Mouse (Mus musculus): Measurements from ENCODE around the gene March2. TPM values are rescaled to one million over a fixed set of nuclear protein-coding genes. Genes with fewer than 3 reads are reported as not detected.
A peak's percentile ranks its signal among the peaks of the same experiment; 100 is the strongest.

Gene March2
- polyA plus RNA-seq, 1 experiment from 2014 or later, result 74.6 TPM

GRCm38 (mm10) chr17:33702178-33702577 is 16.3 kb downstream of the March2 start:
- Histone ChIP-seq H3K4me2 (ENCODE audit: low read length) (no peak overlapping the region), H3K27ac (ENCODE audit: low read length) (no peak overlapping the region), H3K9me3 (replicated peaks; ENCODE audit: control insufficient read depth, low read length, poor library complexity, severe bottlenecking) (no peaks in the 10 kb centered on the region), H3K36me3 (ENCODE audit: control insufficient read depth, insufficient read depth, low read length) (peaks cover 16% of the 10 kb centered on the region), H3K9ac (ENCODE audit: low read depth, low read length) (no peak overlapping the region), H3K4me1 (ENCODE audit: control insufficient read depth, insufficient read depth, low read length) (no peaks in the 10 kb centered on the region), H3K27me3 (ENCODE audit: control insufficient read depth, insufficient read depth, low read depth, low read length) (no peaks in the 10 kb centered on the region), H3K4me3 (ENCODE audit: low read depth, low read length) (no peak overlapping the region)
- ATAC-seq, result no peak
- 80% methylated on average over 1 of the region's 1 CpGs for WGBS

- H3K9me3 ChIP-seq (replicated peaks; ENCODE audit: control insufficient read depth, low read length, poor library complexity, severe bottlenecking), result no peaks in the 10 kb centered on the region
These were observed 23.0 kb downstream of the March2 start for GRCm38 (mm10) chr17:33695471-33695870.

GRCm38 (mm10) chr17:33686760-33687159 is 31.7 kb downstream of the March2 start, which contains the start of gene Hnrnpm:
Hnrnpm (minus strand) TSS chr17:33686860.
- H3K9me3 ChIP-seq (replicated peaks; ENCODE audit: control insufficient read depth, low read length, poor library complexity, severe bottlenecking), result no peaks in the 10 kb centered on the region
- H3K9ac ChIP-seq (ENCODE audit: low read depth, low read length), result no peak within 1 kb of the TSS
- H3K27me3 ChIP-seq (ENCODE audit: control insufficient read depth, insufficient read depth, low read depth, low read length), result no peaks in the 10 kb centered on the region
- ATAC-seq, result no peak
- peak within 1 kb of the TSS; percentile 48 for H3K4me2 ChIP-seq (ENCODE audit: low read length)
- H3K4me3 ChIP-seq (ENCODE audit: low read depth, low read length), result peak within 1 kb of the TSS; percentile 64
- H3K4me1 ChIP-seq (ENCODE audit: control insufficient read depth, insufficient read depth, low read length), result peaks cover 28% of the 10 kb centered on the region
- H3K27ac ChIP-seq (ENCODE audit: low read length), result peak within 1 kb of the TSS; percentile 92
- 91% methylated on average over 1 of the region's 1 CpGs for WGBS
- peaks cover 1% of the 10 kb centered on the region for H3K36me3 ChIP-seq (ENCODE audit: control insufficient read depth, insufficient read depth, low read length)

More at GRCm38 (mm10) chr17:33695471-33695870, 23.0 kb downstream of the March2 start:
- H3K36me3 ChIP-seq (ENCODE audit: control insufficient read depth, insufficient read depth, low read length), result peaks cover 16% of the 10 kb centered on the region
- WGBS, result 86% methylated on average over 1 of the region's 1 CpGs
- H3K9ac ChIP-seq (ENCODE audit: low read depth, low read length), result no peak overlapping the region
- H3K4me3 ChIP-seq (ENCODE audit: low read depth, low read length), result no peak overlapping the region
- H3K27ac ChIP-seq (ENCODE audit: low read length), result no peak overlapping the region
- ATAC-seq, result no peak
- no peaks in the 10 kb centered on the region for H3K4me1 ChIP-seq (ENCODE audit: control insufficient read depth, insufficient read depth, low read length)
- no peak overlapping the region for H3K4me2 ChIP-seq (ENCODE audit: low read length)
- no peaks in the 10 kb centered on the region for H3K27me3 ChIP-seq (ENCODE audit: control insufficient read depth, insufficient read depth, low read depth, low read length)

DNA sequence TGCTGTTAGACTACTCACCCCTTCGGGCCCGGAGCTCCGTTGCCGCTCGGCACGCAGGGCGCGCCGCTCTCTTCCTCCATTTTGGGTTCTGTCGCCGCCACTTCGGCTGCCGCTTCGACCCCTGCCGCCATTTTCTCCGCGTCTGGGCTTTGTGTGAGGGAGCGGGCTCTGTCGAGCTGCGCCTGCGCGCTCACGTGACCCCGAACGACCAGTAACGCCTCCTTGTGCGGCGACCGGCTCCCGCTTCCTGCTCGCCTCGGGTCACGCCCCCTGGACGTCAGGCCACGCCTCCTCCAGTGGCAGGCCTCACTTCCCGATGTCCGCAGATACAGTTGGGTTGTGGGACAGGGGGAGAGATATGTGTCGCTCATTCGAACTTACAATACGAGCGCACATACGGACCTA is 33.2 kb downstream of the March2 start:
- Histone ChIP-seq H3K9ac (ENCODE audit: low read depth, low read length) (peak overlapping the region; percentile 80), H3K4me2 (ENCODE audit: low read length) (peak overlapping the region; percentile 98), H3K4me1 (ENCODE audit: control insufficient read depth, insufficient read depth, low read length) (peaks cover 40% of the 10 kb centered on the region), H3K9me3 (replicated peaks; ENCODE audit: control insufficient read depth, low read length, poor library complexity, severe bottlenecking) (no peaks in the 10 kb centered on the region), H3K27ac (ENCODE audit: low read length) (peak overlapping the region; percentile 92), H3K27me3 (ENCODE audit: control insufficient read depth, insufficient read depth, low read depth, low read length) (no peaks in the 10 kb centered on the region), H3K36me3 (ENCODE audit: control insufficient read depth, insufficient read depth, low read length) (no peaks in the 10 kb centered on the region), H3K4me3 (ENCODE audit: low read depth, low read length) (peak overlapping the region; percentile 64)
- ATAC-seq, result peak; percentile 98
- WGBS, result under 1% methylated on average over 34 of the region's 42 CpGs

DNA sequence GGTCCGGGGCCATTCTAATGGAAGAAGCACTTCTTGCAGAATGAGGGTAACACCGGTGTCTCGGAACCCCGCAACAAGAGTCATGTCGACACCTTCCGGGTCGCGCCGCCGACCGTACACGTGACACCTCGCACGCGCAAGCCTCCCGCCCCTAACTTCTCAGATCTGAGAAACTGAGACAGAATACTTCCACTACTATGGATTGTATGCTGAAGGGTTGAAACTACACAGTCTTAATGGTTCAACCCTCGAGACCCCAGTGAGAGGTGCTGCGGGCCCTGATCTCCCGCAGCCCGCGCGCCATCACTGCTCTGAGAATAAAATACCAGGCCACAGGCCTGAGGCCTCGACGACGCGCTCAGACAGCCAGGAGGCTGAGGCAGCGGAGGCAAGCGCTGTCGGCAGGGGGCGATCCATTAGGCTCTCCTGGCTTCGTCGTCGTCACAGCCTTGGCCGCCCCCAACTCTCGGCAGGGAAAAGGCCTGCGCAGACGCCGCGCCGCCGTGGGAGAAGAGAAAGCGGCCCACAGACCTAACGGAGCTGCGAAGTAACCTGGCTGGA is 33.7 kb downstream of the March2 start:
- H3K4me3 ChIP-seq (ENCODE audit: low read depth, low read length), result peak overlapping the region; percentile 64
- WGBS, result under 1% methylated on average over 44 of the region's 44 CpGs
- H3K4me1 ChIP-seq (ENCODE audit: control insufficient read depth, insufficient read depth, low read length), result peaks cover 40% of the 10 kb centered on the region
- H3K9ac ChIP-seq (ENCODE audit: low read depth, low read length), result peak overlapping the region; percentile 80
- H3K9me3 ChIP-seq (replicated peaks; ENCODE audit: control insufficient read depth, low read length, poor library complexity, severe bottlenecking), result no peaks in the 10 kb centered on the region
- H3K27ac ChIP-seq (ENCODE audit: low read length), result peak overlapping the region; percentile 92
- no peaks in the 10 kb centered on the region for H3K27me3 ChIP-seq (ENCODE audit: control insufficient read depth, insufficient read depth, low read depth, low read length)
- H3K4me2 ChIP-seq (ENCODE audit: low read length), result peak overlapping the region; percentile 98
- ATAC-seq, result peak; percentile 81
- H3K36me3 ChIP-seq (ENCODE audit: control insufficient read depth, insufficient read depth, low read length), result no peaks in the 10 kb centered on the region

GRCm38 (mm10) chr17:33681767-33682166 is 36.7 kb downstream of the March2 start:
- no peak overlapping the region for H3K4me2 ChIP-seq (ENCODE audit: low read length)
- H3K4me3 ChIP-seq (ENCODE audit: low read depth, low read length), result no peak overlapping the region
- no peaks in the 10 kb centered on the region for H3K9me3 ChIP-seq (replicated peaks; ENCODE audit: control insufficient read depth, low read length, poor library complexity, severe bottlenecking)
- no peak overlapping the region for H3K9ac ChIP-seq (ENCODE audit: low read depth, low read length)
- no peak for ATAC-seq
- peaks cover 5% of the 10 kb centered on the region; the same call in 1 of the 2 replicates for H3K36me3 ChIP-seq (ENCODE audit: control insufficient read depth, insufficient read depth, low read length)
- no peaks in the 10 kb centered on the region for H3K27me3 ChIP-seq (ENCODE audit: control insufficient read depth, insufficient read depth, low read depth, low read length)
- H3K4me1 ChIP-seq (ENCODE audit: control insufficient read depth, insufficient read depth, low read length), result peaks cover 43% of the 10 kb centered on the region
- no peak overlapping the region for H3K27ac ChIP-seq (ENCODE audit: low read length)

- H3K4me1 ChIP-seq (ENCODE audit: control insufficient read depth, insufficient read depth, low read length), result peaks cover 40% of the 10 kb centered on the region
- H3K27me3 ChIP-seq (ENCODE audit: control insufficient read depth, insufficient read depth, low read depth, low read length), result no peaks in the 10 kb centered on the region
- no peak overlapping the region for H3K27ac ChIP-seq (ENCODE audit: low read length)
- no peaks in the 10 kb centered on the region for H3K9me3 ChIP-seq (replicated peaks; ENCODE audit: control insufficient read depth, low read length, poor library complexity, severe bottlenecking)
- H3K4me3 ChIP-seq (ENCODE audit: low read depth, low read length), result no peak overlapping the region
- no peak overlapping the region for H3K4me2 ChIP-seq (ENCODE audit: low read length)
- no peak overlapping the region for H3K9ac ChIP-seq (ENCODE audit: low read depth, low read length)
- ATAC-seq, result no peak
- peaks cover 12% of the 10 kb centered on the region; the same call in 1 of the 2 replicates for H3K36me3 ChIP-seq (ENCODE audit: control insufficient read depth, insufficient read depth, low read length)
These were observed 39.7 kb downstream of the March2 start for GRCm38 (mm10) chr17:33678771-33679170.

DNA sequence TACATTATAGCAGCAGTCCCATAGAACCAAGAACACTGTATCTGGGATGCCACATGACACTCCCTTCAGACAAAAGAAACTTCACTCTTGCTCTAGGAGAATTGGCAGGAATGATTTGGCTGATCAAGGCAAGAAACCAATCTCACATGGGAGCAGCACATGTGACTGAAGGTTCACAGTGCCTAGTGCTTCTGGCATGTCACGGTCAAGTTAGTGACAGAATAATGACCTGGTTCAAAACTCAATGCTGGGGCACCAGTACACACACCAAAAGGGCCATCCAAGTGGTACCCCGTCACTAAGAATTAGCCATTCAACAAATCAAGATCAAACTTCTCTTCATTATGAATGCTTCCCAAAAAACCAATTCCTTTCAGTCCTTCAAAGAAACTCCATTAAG is 42.4 kb downstream of the March2 start:
- Histone ChIP-seq H3K27ac (ENCODE audit: low read length) (no peak overlapping the region), H3K4me3 (ENCODE audit: low read depth, low read length) (no peak overlapping the region), H3K36me3 (ENCODE audit: control insufficient read depth, insufficient read depth, low read length) (peaks cover 12% of the 10 kb centered on the region; the same call in 1 of the 2 replicates), H3K9ac (ENCODE audit: low read depth, low read length) (no peak overlapping the region), H3K4me2 (ENCODE audit: low read length) (no peak overlapping the region), H3K9me3 (replicated peaks; ENCODE audit: control insufficient read depth, low read length, poor library complexity, severe bottlenecking) (no peaks in the 10 kb centered on the region), H3K27me3 (ENCODE audit: control insufficient read depth, insufficient read depth, low read depth, low read length) (no peaks in the 10 kb centered on the region), H3K4me1 (ENCODE audit: control insufficient read depth, insufficient read depth, low read length) (peaks cover 19% of the 10 kb centered on the region)
- 91% methylated on average over 2 of the region's 2 CpGs for WGBS
- ATAC-seq, result no peak

DNA sequence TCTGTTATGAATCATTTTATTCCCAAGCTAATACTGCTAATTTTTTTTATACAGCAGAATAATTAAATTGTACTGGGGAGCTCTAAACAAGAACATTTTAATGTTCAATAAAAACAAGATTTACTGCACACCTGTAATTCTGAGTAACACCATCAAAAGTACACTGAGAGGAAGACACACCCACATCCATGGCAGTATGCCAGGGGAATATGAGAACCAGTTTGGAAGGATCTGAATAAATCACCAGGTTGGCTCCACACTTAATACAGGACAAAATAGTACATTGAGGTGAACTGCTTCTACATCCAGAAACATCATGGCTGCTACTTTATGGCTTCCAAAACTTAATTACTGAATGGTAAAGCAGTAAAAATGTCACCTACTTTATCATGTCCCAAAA is 43.0 kb downstream of the March2 start:
- no peak overlapping the region for H3K9ac ChIP-seq (ENCODE audit: low read depth, low read length)
- H3K4me2 ChIP-seq (ENCODE audit: low read length), result no peak overlapping the region
- no peak for ATAC-seq
- no peaks in the 10 kb centered on the region for H3K27me3 ChIP-seq (ENCODE audit: control insufficient read depth, insufficient read depth, low read depth, low read length)
- peaks cover 13% of the 10 kb centered on the region for H3K4me1 ChIP-seq (ENCODE audit: control insufficient read depth, insufficient read depth, low read length)
- no peak overlapping the region for H3K4me3 ChIP-seq (ENCODE audit: low read depth, low read length)
- no peak overlapping the region for H3K27ac ChIP-seq (ENCODE audit: low read length)
- no peaks in the 10 kb centered on the region for H3K9me3 ChIP-seq (replicated peaks; ENCODE audit: control insufficient read depth, low read length, poor library complexity, severe bottlenecking)
- H3K36me3 ChIP-seq (ENCODE audit: control insufficient read depth, insufficient read depth, low read length), result peaks cover 12% of the 10 kb centered on the region; the same call in 1 of the 2 replicates
